Mouse (Mus musculus) cerebellum, adult 2 months (tissue): ENCODE measurements at regions not wholly inside any gene's neighbourhood (a gene's known extent, or its start where the extent isn't known, plus 50 kb on each side); places are given as distances from the start of the nearest gene placed in this dataset.

Source experiments
- CTCF ChIP-seq: fragments of 200-500 bp; IDR thresholded peaks from 2 replicates; pipeline ENCODE4 v1.5.1; 2011; ENCODE audit warnings: low read depth, mild to moderate bottlenecking, control low read depth, low read length, moderate library complexity, borderline replicate concordance; ENCODE audit not compliant: insufficient read depth
- POLR2A ChIP-seq: fragments of 200-500 bp; IDR thresholded peaks from 2 replicates; pipeline ENCODE4 v1.6.1; 2011; ENCODE audit warnings: low read length, control low read depth, borderline replicate concordance; ENCODE audit not compliant: insufficient read depth

DNA sequence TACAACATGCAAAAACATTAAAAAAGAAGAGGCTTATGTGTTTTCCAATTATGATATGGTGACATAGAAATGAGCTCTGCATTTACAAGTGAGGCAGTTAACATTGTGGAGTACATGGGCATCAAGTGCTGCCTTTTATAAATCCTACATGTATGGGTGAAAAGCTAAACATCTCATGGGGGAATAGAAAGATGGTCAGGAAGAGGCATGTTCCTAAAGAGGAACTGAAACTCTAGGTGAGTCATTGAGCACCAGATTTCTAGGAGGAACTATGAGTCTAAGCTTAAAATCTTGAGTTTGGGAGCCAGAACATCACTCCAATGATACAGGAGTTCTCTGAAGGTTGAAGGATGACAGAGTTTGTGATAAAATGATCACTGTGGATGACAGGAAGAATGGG, 1010.2 kb downstream of the Slitrk1 start:
- no peak for TF ChIP-seq POLR2A
- TF ChIP-seq CTCF: no peak
